Mouse (Mus musculus) MEL (cell line): ENCODE data around the gene Rab20. TPM values are rescaled to one million over a fixed set of nuclear protein-coding genes. Genes with fewer than 3 reads are reported as not detected.

Experiments
- DNase-seq: peaks from one replicate; pipeline ENCODE4 v3.0.0; 2011; ENCODE audit warnings: low read depth, low spot score
- H3K27ac ChIP-seq: 2 replicates; pipeline ENCODE4 v1.5.1; 2012; ENCODE audit warnings: low read depth, mild to moderate bottlenecking, control low read depth, low read length, moderate library complexity; ENCODE audit not compliant: control insufficient read depth
- H3K27me3 ChIP-seq, 2 experiments: fragments of 150-350 bp in 1 of 2; sonication (generic) in 1 of 2; 2 replicates each; pipeline ENCODE4 v1.6.1; 2012; ENCODE audit warnings: low read length in 2 of 2, mild to moderate bottlenecking in 2 of 2, improper control_type of control experiment in 1 of 2, moderate library complexity in 1 of 2; ENCODE audit not compliant: insufficient read depth in 2 of 2, control insufficient read depth in 1 of 2
- H3K36me3 ChIP-seq, 2 experiments: 2 replicates each; pipeline ENCODE4 v1.6.1; 2012 to 2014; ENCODE audit warnings: low read length in 2 of 2, improper control_type of control experiment in 1 of 2, inconsistent platforms in 1 of 2, mild to moderate bottlenecking in 1 of 2; ENCODE audit not compliant: insufficient read depth in 2 of 2, control insufficient read depth in 1 of 2
- H3K4me1 ChIP-seq, 2 experiments: fragments of 150-350 bp in 1 of 2; sonication (generic) in 1 of 2; 2 replicates each; pipeline ENCODE4 v1.6.1; 2012; ENCODE audit warnings: low read length in 2 of 2, improper control_type of control experiment in 1 of 2, mild to moderate bottlenecking in 1 of 2; ENCODE audit not compliant: insufficient read depth in 2 of 2, control insufficient read depth in 1 of 2
- H3K4me3 ChIP-seq, 2 experiments: fragments of 150-350 bp in 1 of 2; sonication (generic) in 1 of 2; 2 replicates each; pipeline ENCODE4 v1.5.1; 2012; ENCODE audit warnings: low read depth in 2 of 2, low read length in 2 of 2, mild to moderate bottlenecking in 2 of 2, moderate library complexity in 2 of 2, control low read depth in 1 of 2, improper control_type of control experiment in 1 of 2; ENCODE audit not compliant: control insufficient read depth in 1 of 2, insufficient read depth in 1 of 2
- H3K79me2 ChIP-seq: 2 replicates; pipeline ENCODE4 v1.6.1; 2012; ENCODE audit warnings: mild to moderate bottlenecking, low read length, moderate library complexity; ENCODE audit not compliant: control insufficient read depth, poor library complexity, insufficient read depth
- H3K9ac ChIP-seq: 2 replicates; pipeline ENCODE4 v1.6.1; 2012; ENCODE audit warnings: low read depth, mild to moderate bottlenecking, control low read depth, low read length, moderate library complexity; ENCODE audit not compliant: control insufficient read depth, poor library complexity, severe bottlenecking
- H3K9me3 ChIP-seq: fragments of 150-350 bp; sonication (generic); replicated peaks from 2 replicates; pipeline ENCODE4 v1.6.1; 2012; ENCODE audit warnings: mild to moderate bottlenecking, low read length, improper control_type of control experiment, moderate library complexity; ENCODE audit not compliant: insufficient read depth
- BHLHE40 ChIP-seq: IDR thresholded peaks from 2 replicates; pipeline ENCODE4 v1.6.1; 2012; ENCODE audit warnings: low read depth, mild to moderate bottlenecking, inconsistent platforms, low read length, improper control_type of control experiment, borderline replicate concordance
- CHD2 ChIP-seq: IDR thresholded peaks from 2 replicates; pipeline ENCODE4 v1.6.1; 2011; ENCODE audit warnings: low read length, improper control_type of control experiment
- CTCF ChIP-seq, 3 experiments: IDR thresholded peaks in 2 of 3; conservative IDR thresholded peaks in 1 of 3; 2 replicates each; pipeline ENCODE4 v1.5.1; 2011 to 2012; ENCODE audit warnings: low read length in 3 of 3, low read depth in 2 of 3, mild to moderate bottlenecking in 2 of 3, improper control_type of control experiment in 1 of 3, inconsistent platforms in 1 of 3, mixed read lengths in 1 of 3, moderate library complexity in 1 of 3; ENCODE audit not compliant: control insufficient read depth in 1 of 3, insufficient read depth in 1 of 3, poor library complexity in 1 of 3, severe bottlenecking in 1 of 3
- E2F4 ChIP-seq: IDR thresholded peaks from 2 replicates; pipeline ENCODE4 v1.6.1; 2011; ENCODE audit warnings: low read depth, low read length, improper control_type of control experiment, borderline replicate concordance
- ELF1 ChIP-seq: IDR thresholded peaks from 2 replicates; pipeline ENCODE4 v1.6.1; 2014; ENCODE audit warnings: low read depth, mild to moderate bottlenecking, inconsistent platforms, low read length, improper control_type of control experiment, moderate library complexity
- EP300 ChIP-seq, 2 experiments: IDR thresholded peaks; 2 replicates each; pipeline ENCODE4 v1.6.1; 2011; ENCODE audit warnings: improper control_type of control experiment in 2 of 2, low read length in 2 of 2, low read depth in 1 of 2, mild to moderate bottlenecking in 1 of 2
- ETS1 ChIP-seq: IDR thresholded peaks from 2 replicates; pipeline ENCODE4 v1.6.1; 2012; ENCODE audit warnings: low read depth, mild to moderate bottlenecking, inconsistent platforms, low read length, improper control_type of control experiment, moderate library complexity
- GABPA ChIP-seq: IDR thresholded peaks from 2 replicates; pipeline ENCODE4 v1.6.1; 2012; ENCODE audit warnings: low read depth, mild to moderate bottlenecking, inconsistent platforms, low read length, improper control_type of control experiment, moderate library complexity
- GATA1 ChIP-seq: IDR thresholded peaks from 2 replicates; pipeline ENCODE4 v1.6.1; 2011; ENCODE audit warnings: low read depth, low read length, improper control_type of control experiment
- HCFC1 ChIP-seq: IDR thresholded peaks from 2 replicates; pipeline ENCODE4 v1.6.1; 2012; ENCODE audit warnings: low read depth, mild to moderate bottlenecking, inconsistent platforms, low read length, improper control_type of control experiment, moderate library complexity
- JUND ChIP-seq: IDR thresholded peaks from 2 replicates; pipeline ENCODE4 v1.6.1; 2011; ENCODE audit warnings: low read depth, mild to moderate bottlenecking, improper control_type of control experiment, low read length
- MAFK ChIP-seq: IDR thresholded peaks from 2 replicates; pipeline ENCODE4 v1.6.1; 2011; ENCODE audit warnings: low read depth, mild to moderate bottlenecking, low read length, improper control_type of control experiment, borderline replicate concordance
- MAX ChIP-seq: IDR thresholded peaks from 2 replicates; pipeline ENCODE4 v1.6.1; 2011; ENCODE audit warnings: low read length, improper control_type of control experiment
- MEF2A ChIP-seq: IDR thresholded peaks from 2 replicates; pipeline ENCODE4 v1.6.1; 2014; ENCODE audit warnings: low read depth, mild to moderate bottlenecking, inconsistent platforms, low read length, improper control_type of control experiment; ENCODE audit not compliant: poor library complexity, insufficient replicate concordance, severe bottlenecking; ENCODE audit errors: extremely low read depth
- MXI1 ChIP-seq: IDR thresholded peaks from 2 replicates; pipeline ENCODE4 v1.6.1; 2011; ENCODE audit warnings: mild to moderate bottlenecking, low read depth, low read length, improper control_type of control experiment
- MYB ChIP-seq: IDR thresholded peaks from 2 replicates; pipeline ENCODE4 v1.6.1; 2011; ENCODE audit warnings: mild to moderate bottlenecking, low read depth, low read length, improper control_type of control experiment
- NELFE ChIP-seq: IDR thresholded peaks from 2 replicates; pipeline ENCODE4 v1.6.1; 2011; ENCODE audit warnings: low read depth, low read length, improper control_type of control experiment
- NRF1 ChIP-seq: IDR thresholded peaks from 2 replicates; pipeline ENCODE4 v1.6.1; 2014; ENCODE audit warnings: low read depth, mild to moderate bottlenecking, inconsistent platforms, low read length, improper control_type of control experiment, moderate library complexity; ENCODE audit not compliant: poor library complexity, insufficient read depth, severe bottlenecking
- POLR2A ChIP-seq, 2 experiments: IDR thresholded peaks; 2 replicates each; pipeline ENCODE4 v1.6.1; 2011 to 2012; ENCODE audit warnings: low read length in 2 of 2, mild to moderate bottlenecking in 2 of 2, control low read depth in 1 of 2, improper control_type of control experiment in 1 of 2, low read depth in 1 of 2, moderate library complexity in 1 of 2; ENCODE audit not compliant: control insufficient read depth in 1 of 2, insufficient read depth in 1 of 2, poor library complexity in 1 of 2
- POLR2AphosphoS2 ChIP-seq: IDR thresholded peaks from 2 replicates; pipeline ENCODE4 v1.6.1; 2011; ENCODE audit warnings: low read length, improper control_type of control experiment
- POLR2AphosphoS5 ChIP-seq: IDR thresholded peaks from 2 replicates; pipeline ENCODE4 v1.6.1; 2012; ENCODE audit warnings: low read depth, borderline replicate concordance, mild to moderate bottlenecking, inconsistent platforms, low read length, moderate library complexity, mixed read lengths
- RAD21 ChIP-seq: IDR thresholded peaks from 2 replicates; pipeline ENCODE4 v1.6.1; 2011; ENCODE audit warnings: mild to moderate bottlenecking, low read depth, low read length, improper control_type of control experiment
- RCOR1 ChIP-seq: IDR thresholded peaks from 2 replicates; pipeline ENCODE4 v1.6.1; 2012; ENCODE audit warnings: low read depth, mild to moderate bottlenecking, inconsistent platforms, low read length, improper control_type of control experiment
- SIN3A ChIP-seq: IDR thresholded peaks from 2 replicates; pipeline ENCODE4 v1.6.1; 2012; ENCODE audit warnings: low read length, improper control_type of control experiment, inconsistent platforms
- SMC3 ChIP-seq: IDR thresholded peaks from 2 replicates; pipeline ENCODE4 v1.6.1; 2011; ENCODE audit warnings: low read depth, low read length, improper control_type of control experiment
- TAL1 ChIP-seq: IDR thresholded peaks from 2 replicates; pipeline ENCODE4 v1.6.1; 2012; ENCODE audit warnings: mild to moderate bottlenecking, inconsistent platforms, low read length, moderate library complexity, mixed read lengths
- TBP ChIP-seq: IDR thresholded peaks from 2 replicates; pipeline ENCODE4 v1.8.0; 2011; ENCODE audit warnings: low read depth, low read length, improper control_type of control experiment
- TCF12 ChIP-seq: IDR thresholded peaks from 2 replicates; pipeline ENCODE4 v1.6.1; 2014; ENCODE audit warnings: low read depth, mild to moderate bottlenecking, inconsistent platforms, low read length, improper control_type of control experiment, moderate library complexity
- UBTF ChIP-seq: IDR thresholded peaks from 2 replicates; pipeline ENCODE4 v1.6.1; 2012; ENCODE audit warnings: low read depth, mild to moderate bottlenecking, inconsistent platforms, low read length, improper control_type of control experiment, moderate library complexity, borderline replicate concordance; ENCODE audit not compliant: insufficient read depth
- USF1 ChIP-seq: IDR thresholded peaks from 2 replicates; pipeline ENCODE4 v1.6.1; 2014; ENCODE audit warnings: low read depth, mild to moderate bottlenecking, inconsistent platforms, low read length, improper control_type of control experiment, moderate library complexity
- USF2 ChIP-seq, 2 experiments: IDR thresholded peaks; 2 replicates each; pipeline ENCODE4 v1.6.1; 2011 to 2012; ENCODE audit warnings: improper control_type of control experiment in 2 of 2, low read length in 2 of 2, borderline replicate concordance in 1 of 2, inconsistent platforms in 1 of 2, low read depth in 1 of 2, mild to moderate bottlenecking in 1 of 2; ENCODE audit not compliant: insufficient read depth in 1 of 2
- ZC3H11A ChIP-seq: IDR thresholded peaks from 2 replicates; pipeline ENCODE4 v1.6.1; 2012; ENCODE audit warnings: low read depth, mild to moderate bottlenecking, inconsistent platforms, low read length, improper control_type of control experiment
- ZMIZ1 ChIP-seq: IDR thresholded peaks from 2 replicates; pipeline ENCODE4 v1.6.1; 2012; ENCODE audit warnings: low read depth, mild to moderate bottlenecking, inconsistent platforms, low read length, improper control_type of control experiment, moderate library complexity
- ZNF384 ChIP-seq: IDR thresholded peaks from 2 replicates; pipeline ENCODE4 v1.6.1; 2012; ENCODE audit warnings: low read depth, mild to moderate bottlenecking, inconsistent platforms, low read length, improper control_type of control experiment
- polyA plus RNA-seq, 2 experiments: library from polyadenylated mRNA; stranded (reverse) in 1 of 2; unstranded in 1 of 2; fragments of >175 nt in 1 of 2; fragments of >200 nt in 1 of 2; gene quantifications; 2 replicates each; pipeline versions ENCODE4 v1.2.1 to v1.2.4; 2012; ENCODE audit warnings: low replicate concordance in 2 of 2, low read depth in 1 of 2; ENCODE audit not compliant: insufficient read length in 2 of 2, insufficient read depth in 1 of 2, missing spikeins in 1 of 2
- total RNA-seq: library from RNA; depleted of rRNA; stranded (reverse); fragments of 300-350 nt; gene quantifications from 2 replicates; pipeline ENCODE4 v1.2.3, GENCODE M21; 2012; rRNA removed

Gene Rab20
- total RNA-seq (8.4 and 10.4 TPM in 2 replicates), polyA plus RNA-seq (1 to 10 TPM in 1 of 2 experiments, not detected in 1; 9.5 TPM)

DNA sequence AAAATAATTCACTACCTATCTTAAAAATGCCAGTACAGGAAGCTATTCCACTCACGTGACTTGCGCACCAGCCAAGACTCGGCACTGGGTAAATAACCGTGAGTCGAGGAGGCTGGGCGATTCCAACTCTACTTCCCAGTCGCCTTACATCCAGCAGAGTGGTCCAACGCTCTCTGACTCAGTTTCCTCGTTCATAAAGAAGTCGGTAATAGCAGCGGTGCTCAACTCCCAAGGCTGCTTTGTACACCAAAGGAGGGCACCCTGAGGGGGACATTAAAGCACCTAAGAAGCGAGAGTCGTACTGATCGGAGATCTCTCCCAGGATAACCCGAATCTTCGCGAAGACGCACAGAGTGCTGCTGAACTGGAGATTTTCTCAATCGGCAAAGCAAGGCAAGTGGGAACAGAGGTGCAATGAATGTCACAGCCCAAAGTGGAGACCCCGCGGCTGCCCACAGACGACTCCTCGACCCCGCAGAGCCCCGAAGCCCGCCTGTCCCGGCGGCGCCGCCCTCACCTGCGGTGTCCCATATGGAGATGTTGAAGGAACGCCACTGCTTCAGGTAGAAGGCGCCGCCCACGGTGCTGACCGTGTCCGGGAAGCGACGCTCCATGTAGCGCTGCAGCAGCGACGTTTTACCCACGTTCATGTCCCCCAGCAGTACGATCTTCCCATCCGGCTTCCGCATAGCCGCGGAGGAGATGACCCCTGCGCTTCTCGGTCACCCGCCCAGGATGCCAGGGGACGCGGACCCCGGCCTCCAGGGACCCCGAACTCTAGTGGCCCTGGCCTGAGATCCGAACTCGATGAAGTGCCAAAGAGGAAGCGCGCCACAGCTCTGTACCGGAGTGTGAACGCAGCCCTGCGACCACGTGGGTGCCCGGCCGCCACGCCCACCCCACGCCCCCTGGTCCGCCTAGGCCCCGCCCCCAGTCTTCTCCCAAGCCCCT lies at the start of gene Rab20:
Gene Rab20 (minus strand): TSS at position 900 of the 951 bp plus-strand sequence.
- H3K4me3 ChIP-seq: peak within 1 kb of the TSS; percentile 59 to 84
- H3K79me2 ChIP-seq: peaks cover 6% of the 10 kb centered on the region
- TF ChIP-seq BHLHE40 (peak; percentile 95), SIN3A (peak; percentile 73), TBP (peak; percentile 17; the same call in 1 of the 2 replicates), ZMIZ1 (no peak; the same call in 1 of the 2 replicates), ZNF384 (no peak), RCOR1 (no peak), EP300 (IDR thresholded peaks at IDR 0.05; ENCODE audit: low read depth in 1 of 2, low read length in 2 of 2) (peak in 1 of 2 experiments; percentile 15; a peak in 1 of 4 replicates), CHD2 (no peak), MEF2A (no peak), NELFE (peak; percentile 50), MYB (no peak), HCFC1 (peak; percentile 71), POLR2AphosphoS2 (no peak), TCF12 (0 out of 2 replicates have a peak, but pooled peaks have one; percentile 4), GATA1 (no peak), MAFK (no peak), TAL1 (no peak), MXI1 (peak; percentile 94), ELF1 (no peak), E2F4 (no peak), ZC3H11A (no peak), NRF1 (peak; percentile 44; the same call in 1 of the 2 replicates), POLR2A (IDR thresholded peaks at IDR 0.05; ENCODE audit: control insufficient read depth in 1 of 2, insufficient read depth in 1 of 2, low read depth in 1 of 2, low read length in 2 of 2, poor library complexity in 1 of 2) (peak in 1 of 2 experiments; percentile 66; a peak in 1 of 4 replicates), GABPA (no peak), USF1 (peak; percentile 95), UBTF (no peak), USF2 (IDR thresholded peaks at IDR 0.05; ENCODE audit: borderline replicate concordance in 1 of 2, insufficient read depth in 1 of 2, low read depth in 1 of 2, low read length in 2 of 2) (peak; percentile 36 to 79; a peak in 3 of 4 replicates), RAD21 (no peak), MAX (peak; percentile 82), POLR2AphosphoS5 (no peak), SMC3 (no peak), CTCF (IDR thresholded peaks at IDR 0.05 in 2 of 3, conservative IDR thresholded peaks at IDR 0.05 in 1 of 3; ENCODE audit: control insufficient read depth in 1 of 3, insufficient read depth in 1 of 3, low read depth in 2 of 3, low read length in 3 of 3, poor library complexity in 1 of 3, severe bottlenecking in 1 of 3) (no peak), ETS1 (peak; percentile 47; the same call in 1 of the 2 replicates), JUND (no peak)
- H3K36me3 ChIP-seq: peaks cover 0 to 2% of the 10 kb centered on the region in 2 experiments; a peak in 1 of 4 replicates
- peaks cover 0 to 4% of the 10 kb centered on the region in 2 experiments; a peak in 1 of 4 replicates for H3K4me1 ChIP-seq
- peak; percentile 83 for DNase-seq
- H3K27me3 ChIP-seq: no peaks in the 10 kb centered on the region
- no peaks in the 10 kb centered on the region for H3K9me3 ChIP-seq
- H3K9ac ChIP-seq: peak within 1 kb of the TSS; percentile 76
- 0 out of 2 replicates have a peak within 1 kb of the TSS, but pooled peaks have one; percentile 14 for H3K27ac ChIP-seq
